Mouse (Mus musculus): ENCODE measurements around the gene Psmg1. TPM values are rescaled to one million over a fixed set of nuclear protein-coding genes. Genes with fewer than 3 reads are reported as not detected.

Psmg1 gene
- polyA plus RNA-seq, 1 experiment from 2014 or later = 50.1 TPM

DNA sequence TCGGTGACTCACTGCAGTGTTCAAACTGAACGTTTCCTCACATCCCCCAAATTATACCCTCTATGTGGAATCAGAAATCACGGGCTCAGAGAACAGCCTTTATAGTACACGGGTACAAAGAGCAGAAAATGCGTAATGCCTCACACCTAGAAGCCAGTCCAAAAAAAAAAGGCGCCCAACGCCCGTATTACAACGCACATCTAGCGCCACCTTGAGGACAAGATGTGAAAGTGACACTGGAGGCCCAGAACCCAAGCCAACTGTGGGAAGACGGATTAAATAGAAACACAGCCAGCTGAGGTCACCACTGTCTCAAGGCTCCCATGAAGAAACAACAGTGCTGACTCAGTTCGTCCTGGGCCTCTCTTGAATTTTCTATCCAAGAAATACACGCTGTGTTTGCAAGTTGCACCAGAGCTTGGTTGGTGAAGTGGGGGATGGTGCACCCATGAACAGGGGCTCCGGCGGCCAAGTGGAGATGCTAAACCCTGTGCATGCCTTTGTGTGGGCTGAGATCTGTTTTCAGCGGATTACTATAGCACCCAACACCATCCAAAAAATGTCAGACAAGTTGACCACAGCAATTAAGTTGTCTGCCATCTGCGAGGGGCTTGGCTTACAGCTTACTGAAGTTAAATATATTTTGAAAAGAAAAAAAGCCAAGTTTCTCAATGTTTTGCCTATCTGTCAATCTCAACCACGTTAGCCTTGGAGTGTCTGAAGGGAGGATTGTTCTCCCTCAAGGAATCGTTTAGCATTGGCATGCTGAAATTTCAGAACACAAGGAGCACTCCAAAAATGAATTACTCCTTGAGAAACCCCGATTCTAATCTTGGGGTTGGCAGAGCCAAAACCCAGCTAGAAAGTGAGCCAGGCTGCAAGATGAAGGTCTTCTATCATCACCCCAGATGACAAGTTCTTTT is 45.1 kb downstream of the Psmg1 start:
- Histone ChIP-seq H3K9me3 (ENCODE audit: control insufficient read depth, low read length) (no peaks in the 10 kb centered on the region), H3K4me3 (ENCODE audit: low read depth, low read length) (no peak overlapping the region), H3K4me1 (replicated peaks; ENCODE audit: control insufficient read depth, insufficient read depth) (no peaks in the 10 kb centered on the region), H3K36me3 (ENCODE audit: control insufficient read depth, insufficient read depth, low read length) (no peaks in the 10 kb centered on the region), H3K27ac (replicated peaks) (no peak overlapping the region), H3K4me2 (replicated peaks; ENCODE audit: low read depth) (peak overlapping the region; percentile 33), H3K27me3 (ENCODE audit: control insufficient read depth, insufficient read depth, low read length) (no peaks in the 10 kb centered on the region), H3K9ac (ENCODE audit: low read length) (peak overlapping the region; percentile 18; the same call in 1 of the 2 replicates)
- peak; percentile 80 for DNase-seq (ENCODE audit: low spot score)
- TF ChIP-seq EP300 (optimal IDR thresholded peaks at IDR 0.05) (no peak), CTCF (IDR thresholded peaks at IDR 0.05; ENCODE audit: low read depth) (peak; percentile 98)
- 18% methylated on average over 20 of the region's 20 CpGs for WGBS
- ATAC-seq (ENCODE audit: low FRiP score, low TSS enrichment) = peak; percentile 84

DNA sequence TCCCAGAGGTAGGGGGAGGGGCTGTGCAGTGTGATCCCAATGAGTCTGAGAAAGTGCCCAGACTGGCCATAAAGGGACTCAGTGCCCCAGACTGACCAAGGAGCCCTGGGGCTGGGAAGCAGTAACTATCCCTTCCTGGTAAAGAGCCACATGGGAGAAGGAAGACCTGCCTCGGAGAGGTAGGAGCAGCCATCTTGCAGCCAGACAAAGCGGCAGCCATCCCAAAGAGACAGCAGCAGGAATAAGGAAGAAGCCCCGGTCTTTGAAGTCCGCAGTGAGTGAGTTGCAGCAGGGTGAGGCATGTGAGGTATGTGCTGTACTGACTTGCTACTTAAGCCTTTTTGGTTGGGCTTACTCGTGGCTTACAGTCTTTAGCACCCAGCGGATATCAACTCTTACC is 47.6 kb downstream of the Psmg1 start:
- H3K9me3 ChIP-seq (ENCODE audit: control insufficient read depth, low read length) = no peaks in the 10 kb centered on the region
- H3K4me3 ChIP-seq (ENCODE audit: low read depth, low read length) = no peak overlapping the region
- H3K36me3 ChIP-seq (ENCODE audit: control insufficient read depth, insufficient read depth, low read length) = no peaks in the 10 kb centered on the region
- WGBS = 76% methylated on average over 6 of the region's 6 CpGs
- TF ChIP-seq CTCF (IDR thresholded peaks at IDR 0.05; ENCODE audit: low read depth) (no peak), EP300 (optimal IDR thresholded peaks at IDR 0.05) (no peak)
- no peak overlapping the region for H3K9ac ChIP-seq (ENCODE audit: low read length)
- H3K4me1 ChIP-seq (replicated peaks; ENCODE audit: control insufficient read depth, insufficient read depth) = no peaks in the 10 kb centered on the region
- DNase-seq (ENCODE audit: low spot score) = no peak
- H3K4me2 ChIP-seq (replicated peaks; ENCODE audit: low read depth) = no peak overlapping the region
- H3K27me3 ChIP-seq (ENCODE audit: control insufficient read depth, insufficient read depth, low read length) = no peaks in the 10 kb centered on the region
- no peak for ATAC-seq (ENCODE audit: low FRiP score, low TSS enrichment)
- H3K27ac ChIP-seq (replicated peaks) = no peak overlapping the region

DNA sequence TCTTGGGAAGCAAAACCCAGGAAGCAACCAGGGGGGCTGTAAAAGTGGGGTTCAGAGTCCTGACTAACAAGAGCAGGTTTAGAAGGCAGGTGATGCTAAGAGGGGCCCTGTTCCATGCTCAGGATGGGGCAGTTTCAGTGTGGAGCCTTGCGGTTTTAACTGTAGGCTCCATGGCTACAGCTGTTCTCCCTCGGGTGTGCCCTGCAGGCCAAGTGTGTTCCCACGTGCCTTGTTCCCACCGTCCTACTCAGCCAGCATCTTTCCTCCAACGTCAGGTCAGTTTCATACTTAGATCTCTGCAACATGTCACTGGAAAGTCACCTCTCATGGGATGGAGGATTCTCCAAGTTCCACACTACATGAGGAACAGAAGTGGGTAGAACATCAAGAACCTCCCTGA is 49.2 kb downstream of the Psmg1 start:
- TF ChIP-seq CTCF (IDR thresholded peaks at IDR 0.05; ENCODE audit: low read depth) (no peak), EP300 (optimal IDR thresholded peaks at IDR 0.05) (no peak)
- no peak overlapping the region for H3K4me2 ChIP-seq (replicated peaks; ENCODE audit: low read depth)
- WGBS = 81% methylated on average over 5 of the region's 5 CpGs
- peaks cover 2% of the 10 kb centered on the region; the same call in 1 of the 2 replicates for H3K9me3 ChIP-seq (ENCODE audit: control insufficient read depth, low read length)
- H3K4me3 ChIP-seq (ENCODE audit: low read depth, low read length) = no peak overlapping the region
- no peaks in the 10 kb centered on the region for H3K27me3 ChIP-seq (ENCODE audit: control insufficient read depth, insufficient read depth, low read length)
- no peak overlapping the region for H3K27ac ChIP-seq (replicated peaks)
- no peaks in the 10 kb centered on the region for H3K4me1 ChIP-seq (replicated peaks; ENCODE audit: control insufficient read depth, insufficient read depth)
- DNase-seq (ENCODE audit: low spot score) (no peak), ATAC-seq (ENCODE audit: low FRiP score, low TSS enrichment) (no peak)
- no peaks in the 10 kb centered on the region for H3K36me3 ChIP-seq (ENCODE audit: control insufficient read depth, insufficient read depth, low read length)
- H3K9ac ChIP-seq (ENCODE audit: low read length) = no peak overlapping the region

DNA sequence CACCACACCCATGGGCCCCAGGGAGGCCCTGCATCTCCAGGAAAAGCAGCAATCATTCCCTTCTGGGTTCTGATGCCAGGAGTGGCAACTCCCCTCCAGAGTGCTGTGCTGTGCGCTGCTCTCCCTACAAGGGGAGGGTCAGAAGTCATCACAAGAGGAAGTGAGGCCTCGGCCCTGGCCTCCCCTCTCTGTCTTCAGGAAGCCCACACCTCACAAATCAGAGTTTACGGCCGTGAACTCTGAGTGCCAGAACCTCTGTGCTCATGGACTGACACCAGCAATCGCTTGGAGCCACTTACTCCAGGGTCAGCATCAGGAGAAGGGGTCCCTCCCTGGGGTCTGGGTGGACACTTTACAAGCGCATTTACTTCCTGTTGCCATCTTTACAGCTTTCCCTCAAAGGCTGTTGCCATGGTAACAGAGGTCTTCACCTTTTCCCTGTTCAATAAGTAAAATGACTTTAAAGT is 55.2 kb downstream of the Psmg1 start:
- Histone ChIP-seq H3K4me1 (replicated peaks; ENCODE audit: control insufficient read depth, insufficient read depth) (no peaks in the 10 kb centered on the region), H3K4me3 (ENCODE audit: low read depth, low read length) (no peak overlapping the region), H3K27me3 (ENCODE audit: control insufficient read depth, insufficient read depth, low read length) (no peaks in the 10 kb centered on the region), H3K9ac (ENCODE audit: low read length) (no peak overlapping the region), H3K36me3 (ENCODE audit: control insufficient read depth, insufficient read depth, low read length) (no peaks in the 10 kb centered on the region), H3K9me3 (ENCODE audit: control insufficient read depth, low read length) (peaks cover 2% of the 10 kb centered on the region; the same call in 1 of the 2 replicates), H3K27ac (replicated peaks) (no peak overlapping the region), H3K4me2 (replicated peaks; ENCODE audit: low read depth) (no peak overlapping the region)
- ATAC-seq (ENCODE audit: low FRiP score, low TSS enrichment) = 0 out of 2 replicates have a peak, but pooled peaks have one; percentile 52
- TF ChIP-seq EP300 (optimal IDR thresholded peaks at IDR 0.05) (no peak), CTCF (IDR thresholded peaks at IDR 0.05; ENCODE audit: low read depth) (no peak)
- 34% methylated on average over 6 of the region's 6 CpGs for WGBS
- peak; percentile 29 for DNase-seq (ENCODE audit: low spot score)

DNA sequence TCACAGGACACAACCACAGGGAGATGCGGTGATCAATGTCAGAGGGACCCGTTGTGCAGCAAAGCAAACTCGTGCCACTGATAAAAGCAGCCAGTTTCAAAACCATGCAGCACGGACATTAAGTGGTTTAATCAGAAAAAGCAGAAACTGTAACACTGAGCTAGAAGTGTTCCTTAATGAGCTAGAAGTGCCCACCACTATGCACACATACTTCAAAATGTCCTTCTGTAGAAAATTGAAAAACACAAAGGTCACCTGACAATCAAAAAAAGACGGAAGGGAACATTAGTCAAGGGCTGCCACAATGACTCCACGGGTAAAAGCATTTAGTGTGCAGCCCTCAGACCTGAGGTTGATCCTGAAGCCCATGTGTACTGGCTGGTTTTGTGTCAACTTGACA is 57.9 kb downstream of the Psmg1 start:
- H3K4me3 ChIP-seq (ENCODE audit: low read depth, low read length) = no peak overlapping the region
- H3K36me3 ChIP-seq (ENCODE audit: control insufficient read depth, insufficient read depth, low read length) = no peaks in the 10 kb centered on the region
- H3K27me3 ChIP-seq (ENCODE audit: control insufficient read depth, insufficient read depth, low read length) = no peaks in the 10 kb centered on the region
- H3K9ac ChIP-seq (ENCODE audit: low read length) = no peak overlapping the region
- DNase-seq (ENCODE audit: low spot score) = no peak
- no peaks in the 10 kb centered on the region for H3K4me1 ChIP-seq (replicated peaks; ENCODE audit: control insufficient read depth, insufficient read depth)
- peaks cover 2% of the 10 kb centered on the region; the same call in 1 of the 2 replicates for H3K9me3 ChIP-seq (ENCODE audit: control insufficient read depth, low read length)
- TF ChIP-seq EP300 (optimal IDR thresholded peaks at IDR 0.05) (no peak), CTCF (IDR thresholded peaks at IDR 0.05; ENCODE audit: low read depth) (no peak)
- no peak for ATAC-seq (ENCODE audit: low FRiP score, low TSS enrichment)
- no peak overlapping the region for H3K4me2 ChIP-seq (replicated peaks; ENCODE audit: low read depth)
- H3K27ac ChIP-seq (replicated peaks) = no peak overlapping the region
- 60% methylated on average over 6 of the region's 6 CpGs for WGBS

DNA sequence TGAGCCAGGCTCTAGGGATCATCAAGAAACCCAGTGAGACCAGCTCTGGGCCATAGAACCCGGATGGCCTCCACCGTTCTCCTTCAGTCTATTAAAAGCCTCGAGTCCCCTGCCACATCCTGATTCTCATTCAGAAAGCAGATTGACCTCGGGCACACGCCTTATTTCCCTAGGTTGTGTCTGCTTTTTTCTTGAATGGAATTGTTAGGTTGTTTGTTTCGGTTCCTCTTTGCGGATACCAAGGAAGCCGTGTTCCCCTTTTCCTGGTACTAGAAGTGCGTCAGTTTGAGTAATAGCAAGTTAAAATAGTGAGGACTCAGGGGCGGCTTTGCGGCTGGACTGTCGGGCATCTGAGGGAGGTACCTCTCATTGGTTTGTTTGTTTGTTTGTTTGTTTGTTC is 59.3 kb downstream of the Psmg1 start:
- Histone ChIP-seq H3K9me3 (ENCODE audit: control insufficient read depth, low read length) (no peaks in the 10 kb centered on the region), H3K27ac (replicated peaks) (no peak overlapping the region), H3K9ac (ENCODE audit: low read length) (no peak overlapping the region), H3K4me3 (ENCODE audit: low read depth, low read length) (no peak overlapping the region), H3K4me2 (replicated peaks; ENCODE audit: low read depth) (no peak overlapping the region), H3K4me1 (replicated peaks; ENCODE audit: control insufficient read depth, insufficient read depth) (no peaks in the 10 kb centered on the region), H3K27me3 (ENCODE audit: control insufficient read depth, insufficient read depth, low read length) (no peaks in the 10 kb centered on the region), H3K36me3 (ENCODE audit: control insufficient read depth, insufficient read depth, low read length) (no peaks in the 10 kb centered on the region)
- TF ChIP-seq CTCF (IDR thresholded peaks at IDR 0.05; ENCODE audit: low read depth) (no peak), EP300 (optimal IDR thresholded peaks at IDR 0.05) (no peak)
- no peak for ATAC-seq (ENCODE audit: low FRiP score, low TSS enrichment)
- 79% methylated on average over 12 of the region's 12 CpGs for WGBS
- DNase-seq (ENCODE audit: low spot score) = no peak

Small RNA genes within 50 kb of the gene (microRNA-seq; reads per million reads assigned to microRNA genes)
- gene Gm27833 = not detected

Other genes starting within 250 kb of the Psmg1 start
- gene Brwd1, start 91.6 kb upstream of the Psmg1 start, polyA plus RNA-seq (2015; fragmentation: Nextera tagmentation; extraction: Ambion mirVana) = 29.1 and 31.6 TPM in 2 replicates
- 334 and 365 TPM in 2 replicates for gene Hmgn1, start 136.8 kb upstream of the Psmg1 start, polyA plus RNA-seq (2015; fragmentation: Nextera tagmentation; extraction: Ambion mirVana)
- 29.9 and 33.1 TPM in 2 replicates for gene Wrb, start 154.4 kb upstream of the Psmg1 start, polyA plus RNA-seq (2015; fragmentation: Nextera tagmentation; extraction: Ambion mirVana)
- 1.1 and 1.4 TPM in 2 replicates for gene Lca5l, start 201.3 kb upstream of the Psmg1 start, polyA plus RNA-seq (2015; fragmentation: Nextera tagmentation; extraction: Ambion mirVana)
- 32.1 and 35.6 TPM in 2 replicates for gene Sh3bgr, start 209.5 kb upstream of the Psmg1 start, polyA plus RNA-seq (2015; fragmentation: Nextera tagmentation; extraction: Ambion mirVana)
- 8.7 and 10.6 TPM in 2 replicates for gene B3galt5, start 244.8 kb upstream of the Psmg1 start, polyA plus RNA-seq (2015; fragmentation: Nextera tagmentation; extraction: Ambion mirVana)

Data from stomach, postnatal 0 days (tissue).